Mouse (Mus musculus): ENCODE measurements around the gene Mapk6. TPM values are rescaled to one million over a fixed set of nuclear protein-coding genes. Genes with fewer than 3 reads are reported as not detected.
"Not testable (repeated sequence)": the region's sequence is repeated elsewhere in the genome, so short reads cannot be mapped to it uniquely, and the experiment has no call there.

The Mapk6 gene
- polyA plus RNA-seq, 1 experiment from 2014 or later = 41.6 TPM

GRCm38 (mm10) chr9:75375606-75376005 is 34.2 kb downstream of the Mapk6 start:
- Histone ChIP-seq H3K36me3 (ENCODE audit: control insufficient read depth, insufficient read depth) (no peaks in the 10 kb centered on the region), H3K4me2 (ENCODE audit: low read depth, low read length) (no peak overlapping the region), H3K27ac (ENCODE audit: low read length) (no peak overlapping the region), H3K4me1 (ENCODE audit: control insufficient read depth, insufficient read depth, low read length) (no peaks in the 10 kb centered on the region), H3K9ac (ENCODE audit: low read length) (no peak overlapping the region), H3K4me3 (ENCODE audit: low read length) (no peak overlapping the region), H3K9me3 (replicated peaks; ENCODE audit: control insufficient read depth, low read length) (peaks cover 2% of the 10 kb centered on the region; the same call in 1 of the 2 replicates), H3K27me3 (ENCODE audit: control insufficient read depth, insufficient read depth, low read length) (no peaks in the 10 kb centered on the region)
- WGBS = 95% methylated on average over 9 of the region's 9 CpGs
- ATAC-seq (replicated peaks; ENCODE audit: extremely low read depth, insufficient read depth, low FRiP score) = no peak

GRCm38 (mm10) chr9:75368779-75369178 is 41.0 kb downstream of the Mapk6 start:
- Histone ChIP-seq H3K27ac (ENCODE audit: low read length) (no peak overlapping the region), H3K4me3 (ENCODE audit: low read length) (no peak overlapping the region), H3K27me3 (ENCODE audit: control insufficient read depth, insufficient read depth, low read length) (no peaks in the 10 kb centered on the region), H3K4me1 (ENCODE audit: control insufficient read depth, insufficient read depth, low read length) (no peaks in the 10 kb centered on the region), H3K9me3 (replicated peaks; ENCODE audit: control insufficient read depth, low read length) (no peaks in the 10 kb centered on the region; the same call in 1 of the 2 replicates), H3K36me3 (ENCODE audit: control insufficient read depth, insufficient read depth) (no peaks in the 10 kb centered on the region), H3K9ac (ENCODE audit: low read length) (no peak overlapping the region), H3K4me2 (ENCODE audit: low read depth, low read length) (no peak overlapping the region)
- 46% methylated on average over 3 of the region's 3 CpGs for WGBS
- ATAC-seq (replicated peaks; ENCODE audit: extremely low read depth, insufficient read depth, low FRiP score) = no peak

- Histone ChIP-seq H3K4me1 (ENCODE audit: control insufficient read depth, insufficient read depth, low read length) (peaks cover 3% of the 10 kb centered on the region; the same call in 1 of the 2 replicates), H3K9me3 (replicated peaks; ENCODE audit: control insufficient read depth, low read length) (no peaks in the 10 kb centered on the region; the same call in 1 of the 2 replicates), H3K9ac (ENCODE audit: low read length) (no peak overlapping the region), H3K36me3 (ENCODE audit: control insufficient read depth, insufficient read depth) (no peaks in the 10 kb centered on the region), H3K27ac (ENCODE audit: low read length) (no peak overlapping the region), H3K4me2 (ENCODE audit: low read depth, low read length) (no peak overlapping the region), H3K27me3 (ENCODE audit: control insufficient read depth, insufficient read depth, low read length) (no peaks in the 10 kb centered on the region), H3K4me3 (ENCODE audit: low read length) (no peak overlapping the region)
- WGBS = 75% methylated on average over 5 of the region's 5 CpGs
- ATAC-seq (replicated peaks; ENCODE audit: extremely low read depth, insufficient read depth, low FRiP score) = no peak
These were observed 43.6 kb downstream of the Mapk6 start for GRCm38 (mm10) chr9:75366191-75366590.

GRCm38 (mm10) chr9:75365195-75365594 is 44.6 kb downstream of the Mapk6 start:
- Histone ChIP-seq H3K4me1 (ENCODE audit: control insufficient read depth, insufficient read depth, low read length) (peaks cover 3% of the 10 kb centered on the region; the same call in 1 of the 2 replicates), H3K27me3 (ENCODE audit: control insufficient read depth, insufficient read depth, low read length) (no peaks in the 10 kb centered on the region), H3K9ac (ENCODE audit: low read length) (no peak overlapping the region), H3K36me3 (ENCODE audit: control insufficient read depth, insufficient read depth) (no peaks in the 10 kb centered on the region), H3K4me3 (ENCODE audit: low read length) (no peak overlapping the region), H3K27ac (ENCODE audit: low read length) (no peak overlapping the region), H3K9me3 (replicated peaks; ENCODE audit: control insufficient read depth, low read length) (no peaks in the 10 kb centered on the region), H3K4me2 (ENCODE audit: low read depth, low read length) (no peak overlapping the region)
- WGBS = 74% methylated on average over 4 of the region's 4 CpGs
- no peak for ATAC-seq (replicated peaks; ENCODE audit: extremely low read depth, insufficient read depth, low FRiP score)

GRCm38 (mm10) chr9:75363702-75364101 is 46.1 kb downstream of the Mapk6 start:
- H3K9ac ChIP-seq (ENCODE audit: low read length); ATAC-seq (replicated peaks; ENCODE audit: extremely low read depth, insufficient read depth, low FRiP score); H3K4me1 ChIP-seq (ENCODE audit: control insufficient read depth, insufficient read depth, low read length); H3K27ac ChIP-seq (ENCODE audit: low read length); H3K4me2 ChIP-seq (ENCODE audit: low read depth, low read length); H3K27me3 ChIP-seq (ENCODE audit: control insufficient read depth, insufficient read depth, low read length); H3K4me3 ChIP-seq (ENCODE audit: low read length); H3K9me3 ChIP-seq (replicated peaks; ENCODE audit: control insufficient read depth, low read length); H3K36me3 ChIP-seq (ENCODE audit: control insufficient read depth, insufficient read depth): not testable (repeated sequence)
- 66% methylated on average over 7 of the region's 7 CpGs for WGBS

- H3K4me2 ChIP-seq (ENCODE audit: low read depth, low read length) = no peak overlapping the region
- H3K4me3 ChIP-seq (ENCODE audit: low read length) = no peak overlapping the region
- no peak overlapping the region for H3K9ac ChIP-seq (ENCODE audit: low read length)
- ATAC-seq (replicated peaks; ENCODE audit: extremely low read depth, insufficient read depth, low FRiP score) = no peak
- H3K27me3 ChIP-seq (ENCODE audit: control insufficient read depth, insufficient read depth, low read length) = no peaks in the 10 kb centered on the region
- H3K4me1 ChIP-seq (ENCODE audit: control insufficient read depth, insufficient read depth, low read length) = peaks cover 3% of the 10 kb centered on the region; the same call in 1 of the 2 replicates
- no peaks in the 10 kb centered on the region for H3K9me3 ChIP-seq (replicated peaks; ENCODE audit: control insufficient read depth, low read length)
- H3K27ac ChIP-seq (ENCODE audit: low read length) = no peak overlapping the region
- WGBS = 33% methylated on average over 5 of the region's 5 CpGs
- no peaks in the 10 kb centered on the region for H3K36me3 ChIP-seq (ENCODE audit: control insufficient read depth, insufficient read depth)
These were observed 46.8 kb downstream of the Mapk6 start for GRCm38 (mm10) chr9:75363001-75363400.

- Histone ChIP-seq H3K9ac (ENCODE audit: low read length) (no peak overlapping the region), H3K36me3 (ENCODE audit: control insufficient read depth, insufficient read depth) (no peaks in the 10 kb centered on the region), H3K27ac (ENCODE audit: low read length) (no peak overlapping the region), H3K4me2 (ENCODE audit: low read depth, low read length) (no peak overlapping the region), H3K4me1 (ENCODE audit: control insufficient read depth, insufficient read depth, low read length) (peaks cover 3% of the 10 kb centered on the region; the same call in 1 of the 2 replicates), H3K4me3 (ENCODE audit: low read length) (no peak overlapping the region), H3K27me3 (ENCODE audit: control insufficient read depth, insufficient read depth, low read length) (no peaks in the 10 kb centered on the region), H3K9me3 (replicated peaks; ENCODE audit: control insufficient read depth, low read length) (no peaks in the 10 kb centered on the region)
- WGBS = 81% methylated on average over 4 of the region's 4 CpGs
- ATAC-seq (replicated peaks; ENCODE audit: extremely low read depth, insufficient read depth, low FRiP score) = no peak
These were observed 47.6 kb downstream of the Mapk6 start for GRCm38 (mm10) chr9:75362201-75362600.

GRCm38 (mm10) chr9:75361699-75362098 is 48.1 kb downstream of the Mapk6 start:
- no peak overlapping the region for H3K4me3 ChIP-seq (ENCODE audit: low read length)

GRCm38 (mm10) chr9:75357087-75357654 is 52.6 kb downstream of the Mapk6 start:
- Histone ChIP-seq H3K36me3 (ENCODE audit: control insufficient read depth, insufficient read depth) (no peaks in the 10 kb centered on the region), H3K27ac (ENCODE audit: low read length) (no peak overlapping the region), H3K4me3 (ENCODE audit: low read length) (no peak overlapping the region), H3K27me3 (ENCODE audit: control insufficient read depth, insufficient read depth, low read length) (no peaks in the 10 kb centered on the region), H3K9me3 (replicated peaks; ENCODE audit: control insufficient read depth, low read length) (no peaks in the 10 kb centered on the region), H3K4me1 (ENCODE audit: control insufficient read depth, insufficient read depth, low read length) (no peaks in the 10 kb centered on the region), H3K9ac (ENCODE audit: low read length) (no peak overlapping the region), H3K4me2 (ENCODE audit: low read depth, low read length) (no peak overlapping the region)
- WGBS = 65% methylated on average over 9 of the region's 9 CpGs
- no peak for ATAC-seq (replicated peaks; ENCODE audit: extremely low read depth, insufficient read depth, low FRiP score)

More at GRCm38 (mm10) chr9:75361699-75362098, 48.1 kb downstream of the Mapk6 start:
- no peak overlapping the region for H3K9ac ChIP-seq (ENCODE audit: low read length)
- H3K9me3 ChIP-seq (replicated peaks; ENCODE audit: control insufficient read depth, low read length) = no peaks in the 10 kb centered on the region
- H3K27me3 ChIP-seq (ENCODE audit: control insufficient read depth, insufficient read depth, low read length) = no peaks in the 10 kb centered on the region
- no peak overlapping the region for H3K4me2 ChIP-seq (ENCODE audit: low read depth, low read length)
- H3K27ac ChIP-seq (ENCODE audit: low read length) = no peak overlapping the region
- peaks cover 3% of the 10 kb centered on the region; the same call in 1 of the 2 replicates for H3K4me1 ChIP-seq (ENCODE audit: control insufficient read depth, insufficient read depth, low read length)
- WGBS = 28% methylated on average over 5 of the region's 5 CpGs
- no peaks in the 10 kb centered on the region for H3K36me3 ChIP-seq (ENCODE audit: control insufficient read depth, insufficient read depth)
- peak; percentile 65; the same call in 1 of the 2 replicates for ATAC-seq (replicated peaks; ENCODE audit: extremely low read depth, insufficient read depth, low FRiP score)

Measured in heart, embryonic 16.5 days (tissue).